Mouse (Mus musculus) testis, adult 2 months (tissue): ENCODE measurements around the gene Actg1. TPM values are rescaled to one million over a fixed set of nuclear protein-coding genes. Genes with fewer than 3 reads are reported as not detected.

Source experiments
- H3K27ac ChIP-seq: fragments of 200-500 bp; 2 replicates; pipeline ENCODE4 v1.5.1; 2012; ENCODE audit warnings: low read depth, low read length; ENCODE audit not compliant: control insufficient read depth, insufficient read depth
- H3K27me3 ChIP-seq: fragments of 200-500 bp; 2 replicates; pipeline ENCODE4 v1.6.1; 2012; ENCODE audit warnings: mild to moderate bottlenecking, low read length, moderate library complexity; ENCODE audit not compliant: control insufficient read depth, insufficient read depth
- H3K36me3 ChIP-seq: fragments of 200-500 bp; 2 replicates; pipeline ENCODE4 v1.6.1; 2012; ENCODE audit warnings: mild to moderate bottlenecking, low read length; ENCODE audit not compliant: control insufficient read depth, insufficient read depth
- H3K4me1 ChIP-seq: fragments of 200-500 bp; 2 replicates; pipeline ENCODE4 v1.6.1; 2012; ENCODE audit warnings: low read length; ENCODE audit not compliant: control insufficient read depth, insufficient read depth
- H3K4me3 ChIP-seq: fragments of 200-500 bp; 2 replicates; pipeline ENCODE4 v1.5.1; 2012; ENCODE audit warnings: low read depth, mild to moderate bottlenecking, low read length, moderate library complexity, mixed read lengths; ENCODE audit not compliant: control insufficient read depth
- CTCF ChIP-seq: fragments of 200-500 bp; IDR thresholded peaks from 2 replicates; pipeline ENCODE4 v1.5.1; 2012; ENCODE audit warnings: low read depth, mild to moderate bottlenecking, inconsistent platforms, low read length, moderate library complexity; ENCODE audit not compliant: control insufficient read depth, insufficient read depth, insufficient replicate concordance
- POLR2A ChIP-seq: fragments of 200-500 bp; IDR thresholded peaks from 2 replicates; pipeline ENCODE4 v1.6.1; 2012; ENCODE audit warnings: low read depth, mild to moderate bottlenecking, inconsistent platforms, low read length, moderate library complexity; ENCODE audit not compliant: control insufficient read depth
- polyA plus RNA-seq: library from polyadenylated mRNA; depleted of rRNA; stranded (reverse); fragments of >200 nt; gene quantifications from 2 replicates; pipeline ENCODE4 v1.2.3, GENCODE M21; 2012; rRNA removed

Actg1 gene
- polyA plus RNA-seq: 670 and 672 TPM in 2 replicates

DNA sequence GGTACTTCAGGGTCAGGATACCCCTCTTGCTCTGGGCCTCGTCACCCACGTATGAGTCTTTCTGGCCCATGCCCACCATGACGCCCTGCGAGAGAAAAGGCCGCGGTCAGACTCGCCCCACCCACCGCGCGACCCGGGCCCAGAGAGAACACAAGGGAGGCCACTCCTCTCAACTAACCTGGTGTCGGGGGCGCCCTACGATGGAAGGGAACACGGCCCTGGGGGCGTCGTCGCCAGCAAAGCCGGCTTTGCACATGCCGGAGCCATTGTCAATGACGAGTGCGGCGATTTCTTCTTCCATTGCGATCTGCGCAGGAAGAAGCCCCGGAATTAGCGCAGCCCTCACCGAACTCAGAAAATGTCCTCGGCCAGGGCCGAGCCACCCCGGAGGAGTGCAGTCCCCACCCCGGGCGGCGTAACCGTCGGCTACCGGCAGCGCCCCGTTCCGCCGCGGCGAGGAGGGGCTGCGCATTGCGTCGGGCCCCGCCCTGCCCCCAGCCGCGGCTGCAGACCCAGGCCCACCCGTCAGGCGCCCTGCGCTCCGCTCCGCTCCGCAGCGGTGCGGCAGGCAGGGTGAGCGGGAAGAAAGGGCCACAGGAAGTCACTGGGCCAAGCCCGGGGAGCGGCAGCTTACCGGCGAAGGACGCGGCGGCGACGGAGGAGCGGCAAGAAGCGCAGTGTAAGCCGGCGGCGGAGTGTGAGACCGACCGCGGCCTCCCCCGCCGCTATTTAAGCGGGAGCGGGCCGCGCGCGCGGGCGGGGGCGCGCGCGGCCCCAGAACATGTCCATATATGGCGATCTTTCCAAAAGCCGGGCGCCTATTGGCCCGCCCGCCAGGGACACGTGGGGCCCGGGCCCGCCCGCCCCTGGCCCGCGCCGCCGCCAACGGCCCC, at the start of gene Actg1:
TSS of gene Actg1 (minus strand) at position 752 of the 893 bp plus-strand sequence.
- H3K27ac ChIP-seq: peak within 1 kb of the TSS; percentile 98
- peaks cover 21% of the 10 kb centered on the region for H3K4me1 ChIP-seq
- H3K4me3 ChIP-seq: peak within 1 kb of the TSS; percentile 94
- TF ChIP-seq CTCF (no peak), POLR2A (peak; percentile 93)
- no peaks in the 10 kb centered on the region for H3K27me3 ChIP-seq
- no peaks in the 10 kb centered on the region for H3K36me3 ChIP-seq

DNA sequence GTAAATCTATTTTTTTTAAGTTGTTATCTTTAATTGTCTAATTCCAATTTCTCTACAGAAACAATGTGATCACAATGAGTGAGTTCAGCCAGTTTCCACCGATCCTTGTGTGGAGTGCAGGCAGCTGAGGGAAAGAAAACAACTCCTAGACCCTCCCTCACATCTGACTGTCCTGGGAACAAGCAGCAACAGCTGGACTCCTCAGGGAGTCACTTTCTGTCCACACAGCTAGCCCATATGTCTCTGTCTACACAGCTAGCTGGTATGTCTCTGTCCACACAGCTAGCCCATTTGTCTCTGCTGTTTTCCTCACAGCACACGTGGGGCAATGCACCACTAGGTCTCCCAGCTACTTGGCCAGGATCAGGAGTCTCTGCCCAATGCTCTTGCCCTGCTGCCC, 49.3 kb upstream of the Actg1 start:
- Histone ChIP-seq H3K36me3 (peaks cover 4% of the 10 kb centered on the region), H3K4me1 (no peaks in the 10 kb centered on the region), H3K27ac (no peak overlapping the region), H3K27me3 (no peaks in the 10 kb centered on the region), H3K4me3 (no peak overlapping the region)
- TF ChIP-seq CTCF: no peak
- no peak for TF ChIP-seq POLR2A

DNA sequence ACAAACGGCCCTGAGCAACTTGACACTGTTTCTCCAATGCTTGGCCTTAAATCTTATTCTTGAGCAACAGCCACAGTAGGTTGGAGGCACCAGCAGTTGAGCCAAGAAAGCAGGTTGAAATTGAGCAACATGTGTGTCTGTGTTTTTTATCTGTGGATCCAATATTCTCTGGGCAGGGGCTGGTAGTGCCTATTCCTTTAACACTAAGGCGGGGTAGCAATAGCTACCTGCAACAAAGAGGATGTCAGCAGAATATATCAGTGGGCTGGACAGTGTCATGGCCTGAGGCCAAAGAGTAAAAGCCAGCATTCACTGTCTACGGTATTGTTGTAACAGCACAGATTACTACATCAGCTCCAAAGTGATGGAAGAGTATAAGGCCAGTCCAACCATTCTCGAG, 47.3 kb upstream of the Actg1 start:
- no peaks in the 10 kb centered on the region for H3K4me1 ChIP-seq
- no peak overlapping the region for H3K27ac ChIP-seq
- TF ChIP-seq POLR2A (no peak), CTCF (no peak)
- peaks cover 4% of the 10 kb centered on the region for H3K36me3 ChIP-seq
- no peak overlapping the region for H3K4me3 ChIP-seq
- H3K27me3 ChIP-seq: no peaks in the 10 kb centered on the region

DNA sequence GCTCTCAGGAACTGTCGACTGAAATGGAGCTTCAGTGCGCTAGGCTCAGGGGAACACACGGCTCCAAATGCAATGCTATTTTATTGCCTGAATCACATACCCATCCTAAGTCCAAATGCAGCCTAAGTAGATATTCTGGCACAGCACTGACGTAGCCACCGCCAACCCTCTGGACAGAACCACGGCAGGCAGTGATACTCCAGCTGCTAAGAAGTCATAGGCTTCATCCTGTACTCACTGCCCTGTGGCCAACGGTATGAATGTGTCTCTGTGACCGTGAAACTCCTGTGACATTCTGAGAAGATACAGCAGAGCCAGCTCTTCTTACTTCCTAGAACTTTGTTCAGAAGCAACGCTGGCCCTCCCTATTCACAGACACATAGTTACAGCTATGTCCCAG, 40.2 kb upstream of the Actg1 start:
- H3K27ac ChIP-seq: no peak overlapping the region
- H3K27me3 ChIP-seq: no peaks in the 10 kb centered on the region
- TF ChIP-seq CTCF (no peak), POLR2A (no peak)
- no peaks in the 10 kb centered on the region for H3K4me1 ChIP-seq
- no peak overlapping the region for H3K4me3 ChIP-seq
- peaks cover 4% of the 10 kb centered on the region for H3K36me3 ChIP-seq

DNA sequence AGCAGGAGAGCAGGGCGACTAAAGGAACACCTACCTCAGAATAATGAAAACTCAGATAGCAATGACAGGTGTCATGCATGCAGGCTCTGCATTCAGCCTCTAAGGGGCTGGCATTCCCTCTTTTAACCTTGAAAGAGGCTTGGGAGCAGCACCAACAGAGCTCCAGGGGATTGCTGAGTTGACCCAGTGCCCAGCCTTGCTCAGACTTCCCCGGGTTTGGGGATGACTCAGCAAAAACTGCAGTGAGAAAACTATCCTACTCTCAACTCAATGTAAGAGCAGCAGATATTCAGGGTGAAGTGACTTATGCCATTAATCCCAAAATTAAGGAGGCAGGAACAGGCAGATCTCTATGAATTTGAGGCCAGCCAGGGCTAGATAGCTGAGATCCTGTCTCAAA, 38.8 kb upstream of the Actg1 start:
- H3K4me3 ChIP-seq: no peak overlapping the region
- H3K36me3 ChIP-seq: peaks cover 4% of the 10 kb centered on the region

DNA sequence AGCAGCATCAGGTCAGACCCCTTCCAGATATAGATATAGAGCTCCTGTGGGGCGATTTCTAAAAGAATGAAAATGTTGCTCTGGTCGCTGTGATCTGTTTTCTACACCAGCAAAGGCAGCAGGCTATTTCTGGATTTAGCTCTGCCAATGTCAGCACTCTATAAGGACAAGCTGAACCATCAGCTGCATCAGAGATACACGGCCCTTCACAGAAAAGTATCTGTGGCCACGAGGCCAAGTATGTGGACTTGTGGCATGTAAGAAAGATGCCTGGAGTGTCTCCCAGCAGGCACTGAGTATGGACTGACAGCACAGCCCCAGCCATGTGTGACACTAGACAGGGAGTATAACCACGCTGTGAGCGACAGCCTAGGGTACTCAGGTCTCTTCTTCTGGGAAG, 38.3 kb upstream of the Actg1 start:
- Histone ChIP-seq H3K4me3 (no peak overlapping the region), H3K4me1 (no peaks in the 10 kb centered on the region), H3K36me3 (peaks cover 4% of the 10 kb centered on the region), H3K27ac (no peak overlapping the region; the same call in 1 of the 2 replicates), H3K27me3 (no peaks in the 10 kb centered on the region)
- TF ChIP-seq CTCF (no peak), POLR2A (no peak)

More for the DNA sequence above, 38.8 kb upstream of the Actg1 start:
- Histone ChIP-seq H3K4me1 (no peaks in the 10 kb centered on the region), H3K27ac (no peak overlapping the region), H3K27me3 (no peaks in the 10 kb centered on the region)
- TF ChIP-seq CTCF: no peak
- TF ChIP-seq POLR2A: no peak

DNA sequence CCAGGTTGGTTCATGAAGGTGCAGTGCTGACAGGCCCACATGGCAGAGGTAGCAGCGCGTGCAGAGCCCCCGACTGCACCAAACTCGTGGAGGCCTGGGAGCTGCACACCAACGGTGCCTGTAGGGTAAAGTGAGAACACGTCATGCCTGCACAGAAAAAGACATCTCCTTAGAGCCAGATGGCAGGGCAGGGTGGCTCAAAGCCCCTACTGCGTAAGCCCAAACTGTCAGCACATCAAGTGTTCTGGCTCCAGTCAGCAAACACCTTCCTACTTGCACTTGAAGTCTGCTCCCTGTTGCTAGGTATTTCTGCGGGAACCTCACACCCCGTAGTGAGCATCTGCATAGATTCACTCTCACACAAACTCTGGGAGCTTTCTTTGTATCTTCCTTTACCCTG, 34.2 kb upstream of the Actg1 start:
- H3K4me3 ChIP-seq: no peak overlapping the region
- no peaks in the 10 kb centered on the region; the same call in none of the 2 replicates for H3K36me3 ChIP-seq
- H3K27ac ChIP-seq: no peak overlapping the region
- no peak for TF ChIP-seq POLR2A
- TF ChIP-seq CTCF: no peak
- H3K27me3 ChIP-seq: no peaks in the 10 kb centered on the region
- H3K4me1 ChIP-seq: peaks cover 12% of the 10 kb centered on the region
